Mouse (Mus musculus): ENCODE data around the gene Polr3h.

DNA sequence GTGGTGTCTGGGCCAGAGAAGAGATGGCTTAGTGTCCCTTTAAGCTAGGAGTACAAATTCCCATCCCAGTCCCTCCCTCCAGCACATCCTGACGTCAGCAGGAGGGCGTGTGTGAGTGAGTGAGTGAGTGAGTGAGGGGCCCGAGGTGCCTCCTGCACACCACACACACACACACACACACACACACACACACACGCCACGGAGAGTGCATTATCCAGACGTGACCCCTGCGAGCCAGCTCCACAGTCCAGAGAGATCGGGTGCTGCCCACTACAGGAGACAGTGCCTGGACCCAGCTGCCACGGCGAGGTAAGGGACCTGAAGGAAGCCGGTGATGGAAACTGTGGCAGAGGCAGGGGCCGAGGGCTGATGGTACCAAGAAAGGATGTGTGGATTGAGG lies 10.6 kb upstream of the Polr3h start, which contains the start of gene Csdc2:
- TF ChIP-seq POLR2A (IDR thresholded peaks at IDR 0.05; ENCODE audit: insufficient read length, low read depth) (peak; percentile 57), REST (IDR thresholded peaks at IDR 0.05; ENCODE audit: insufficient read depth, insufficient read length) (no peak), TCF12 (IDR thresholded peaks at IDR 0.05; ENCODE audit: insufficient read depth, poor library complexity, severe bottlenecking) (no peak), SRF (IDR thresholded peaks at IDR 0.05; ENCODE audit: control insufficient read depth, insufficient read length, low read depth) (no peak), MYOG (IDR thresholded peaks at IDR 0.05; ENCODE audit: control insufficient read depth in 1 of 3, insufficient read depth in 1 of 3, insufficient read length in 2 of 3, low read depth in 2 of 3) (peak in 1 of 3 experiments; percentile 12), MYOD1 (IDR thresholded peaks at IDR 0.05; ENCODE audit: control insufficient read depth in 1 of 3, insufficient read length in 2 of 3, low read depth in 2 of 3) (no peak)

Data from myocyte (in vitro differentiated cells).